Mouse (Mus musculus): ENCODE measurements around the gene Rad51d. TPM values are rescaled to one million over a fixed set of nuclear protein-coding genes. Genes with fewer than 3 reads are reported as not detected.

The Rad51d gene
- polyA plus RNA-seq, 1 experiment from 2014 or later: 14.4 TPM

DNA sequence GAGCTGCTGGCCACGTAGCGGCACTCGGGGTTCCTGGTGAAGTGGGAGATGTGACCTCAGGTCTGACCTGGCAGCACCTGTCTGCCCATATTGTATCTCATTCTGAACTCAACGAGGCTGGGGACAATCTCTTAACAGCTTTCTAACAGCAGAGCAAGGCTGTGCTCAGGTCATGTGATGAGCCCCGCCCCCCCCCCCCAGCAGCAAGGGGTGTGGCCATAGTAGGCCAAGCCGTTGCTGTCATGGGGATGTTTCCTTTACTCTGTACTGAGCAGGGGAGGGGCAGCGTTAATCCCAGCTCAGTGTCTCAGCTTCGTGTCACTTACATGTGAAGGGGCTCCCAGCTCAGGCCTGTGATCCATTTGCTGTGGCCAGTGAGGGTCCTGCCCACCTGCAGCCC is 14.5 kb upstream of the Rad51d start:
- Histone ChIP-seq H3K9me3 (ENCODE audit: control insufficient read depth, low read depth, low read length) (no peaks in the 10 kb centered on the region), H3K36me3 (ENCODE audit: control insufficient read depth, insufficient read depth, low read length) (peaks cover 52% of the 10 kb centered on the region), H3K27me3 (ENCODE audit: control insufficient read depth, insufficient read depth, low read length) (no peaks in the 10 kb centered on the region), H3K4me1 (ENCODE audit: control insufficient read depth, insufficient read depth, low read length) (peaks cover 7% of the 10 kb centered on the region; the same call in 1 of the 2 replicates), H3K4me3 (ENCODE audit: low read depth, low read length) (no peak overlapping the region), H3K9ac (replicated peaks; ENCODE audit: low read depth, low read length) (no peak overlapping the region), H3K27ac (ENCODE audit: low read length) (no peak overlapping the region), H3K4me2 (replicated peaks; ENCODE audit: low read depth, low read length) (no peak overlapping the region)
- whole genome bisulfite sequencing: 62% methylated on average over 8 of the region's 8 CpGs
- ATAC-seq (ENCODE audit: insufficient number of reproducible peaks, insufficient read depth, low FRiP score, low read depth): no peak

DNA sequence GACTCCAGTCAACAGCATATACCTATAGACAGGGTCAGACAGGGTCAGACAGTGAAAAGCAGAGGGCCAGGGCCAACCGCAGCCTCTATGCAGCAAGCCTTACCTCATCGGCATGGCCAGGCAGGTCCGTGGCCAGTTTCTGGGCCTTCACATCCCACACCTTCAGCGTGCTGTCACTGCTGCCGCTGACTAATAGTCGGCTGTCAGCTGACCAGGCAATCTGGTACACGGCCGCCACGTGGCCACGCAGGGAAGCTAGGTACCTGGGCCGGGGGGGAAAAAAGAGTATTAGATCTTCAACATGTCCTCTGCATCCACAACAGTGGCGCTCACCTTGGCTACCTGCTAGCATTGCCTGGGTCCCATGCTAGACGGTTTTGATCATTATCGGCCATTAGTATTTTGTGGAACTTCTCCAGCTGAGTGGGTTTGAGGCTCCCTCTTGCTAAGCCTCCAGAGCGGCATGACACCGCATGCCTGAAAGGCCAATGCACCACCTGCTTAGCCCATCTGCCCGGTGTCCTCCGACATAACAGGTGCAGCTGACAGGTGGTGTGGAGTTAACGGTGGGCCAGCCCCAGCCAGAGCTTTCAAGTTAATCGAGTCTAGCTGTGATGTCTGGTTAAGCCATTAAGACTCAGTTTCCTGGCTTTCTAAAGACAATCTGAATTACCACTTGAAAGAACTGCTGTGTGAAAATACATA is 11.3 kb upstream of the Rad51d start:
- Histone ChIP-seq H3K9me3 (ENCODE audit: control insufficient read depth, low read depth, low read length) (no peaks in the 10 kb centered on the region), H3K27me3 (ENCODE audit: control insufficient read depth, insufficient read depth, low read length) (no peaks in the 10 kb centered on the region), H3K9ac (replicated peaks; ENCODE audit: low read depth, low read length) (no peak overlapping the region), H3K4me3 (ENCODE audit: low read depth, low read length) (no peak overlapping the region), H3K36me3 (ENCODE audit: control insufficient read depth, insufficient read depth, low read length) (peaks cover 52% of the 10 kb centered on the region), H3K27ac (ENCODE audit: low read length) (no peak overlapping the region), H3K4me2 (replicated peaks; ENCODE audit: low read depth, low read length) (no peak overlapping the region), H3K4me1 (ENCODE audit: control insufficient read depth, insufficient read depth, low read length) (no peaks in the 10 kb centered on the region)
- no peak for ATAC-seq (ENCODE audit: insufficient number of reproducible peaks, insufficient read depth, low FRiP score, low read depth)
- 91% methylated on average over 20 of the region's 20 CpGs for WGBS

DNA sequence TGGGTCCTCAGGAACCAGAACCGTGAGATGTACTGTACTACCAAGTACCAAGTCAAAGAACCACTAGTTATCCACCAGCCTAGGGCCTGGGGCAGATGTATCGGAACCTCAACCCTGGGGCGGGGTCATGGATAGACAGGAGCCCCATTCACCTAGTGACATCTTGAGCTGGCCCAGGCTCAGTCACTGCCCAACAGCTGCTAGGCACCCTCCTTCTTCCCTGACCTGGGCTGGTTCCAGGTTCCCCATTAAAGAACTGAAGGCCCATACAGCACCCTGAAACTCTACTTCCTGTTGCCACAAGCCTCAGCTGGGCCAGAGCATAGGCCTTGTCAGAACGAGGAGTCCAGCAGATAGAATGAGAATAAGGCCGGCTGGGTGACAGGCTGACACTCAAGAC is 9.3 kb upstream of the Rad51d start:
- H3K27ac ChIP-seq (ENCODE audit: low read length): no peak overlapping the region
- WGBS: 90% methylated on average over 5 of the region's 5 CpGs
- H3K4me1 ChIP-seq (ENCODE audit: control insufficient read depth, insufficient read depth, low read length): no peaks in the 10 kb centered on the region
- H3K9me3 ChIP-seq (ENCODE audit: control insufficient read depth, low read depth, low read length): no peaks in the 10 kb centered on the region
- H3K4me2 ChIP-seq (replicated peaks; ENCODE audit: low read depth, low read length): no peak overlapping the region
- peaks cover 41% of the 10 kb centered on the region for H3K36me3 ChIP-seq (ENCODE audit: control insufficient read depth, insufficient read depth, low read length)
- H3K4me3 ChIP-seq (ENCODE audit: low read depth, low read length): no peak overlapping the region
- H3K9ac ChIP-seq (replicated peaks; ENCODE audit: low read depth, low read length): no peak overlapping the region
- no peak for ATAC-seq (ENCODE audit: insufficient number of reproducible peaks, insufficient read depth, low FRiP score, low read depth)
- H3K27me3 ChIP-seq (ENCODE audit: control insufficient read depth, insufficient read depth, low read length): no peaks in the 10 kb centered on the region

DNA sequence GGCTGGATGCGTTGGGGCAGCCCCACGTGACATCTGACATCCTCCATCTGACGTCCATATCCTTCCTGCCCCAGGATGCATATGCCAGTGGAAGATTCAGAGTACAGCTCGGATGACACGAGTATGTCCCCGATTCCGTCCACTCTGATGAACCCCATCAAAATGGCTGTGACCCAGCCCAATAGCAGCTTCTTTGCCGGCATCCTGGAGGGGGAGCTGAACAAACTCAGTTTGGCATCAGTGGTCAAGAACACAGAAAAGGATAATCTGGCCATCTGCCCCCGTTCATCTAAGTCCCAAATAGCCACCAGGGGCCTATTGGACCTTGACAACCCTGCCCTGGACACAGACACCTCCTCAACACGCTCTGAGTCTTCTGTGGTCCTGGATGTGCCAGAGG is 7.1 kb upstream of the Rad51d start:
- Histone ChIP-seq H3K36me3 (ENCODE audit: control insufficient read depth, insufficient read depth, low read length) (peaks cover 20% of the 10 kb centered on the region), H3K9ac (replicated peaks; ENCODE audit: low read depth, low read length) (no peak overlapping the region), H3K4me1 (ENCODE audit: control insufficient read depth, insufficient read depth, low read length) (no peaks in the 10 kb centered on the region), H3K27me3 (ENCODE audit: control insufficient read depth, insufficient read depth, low read length) (no peaks in the 10 kb centered on the region), H3K9me3 (ENCODE audit: control insufficient read depth, low read depth, low read length) (no peaks in the 10 kb centered on the region), H3K4me3 (ENCODE audit: low read depth, low read length) (no peak overlapping the region), H3K27ac (ENCODE audit: low read length) (no peak overlapping the region), H3K4me2 (replicated peaks; ENCODE audit: low read depth, low read length) (no peak overlapping the region)
- 91% methylated on average over 10 of the region's 10 CpGs for WGBS
- no peak for ATAC-seq (ENCODE audit: insufficient number of reproducible peaks, insufficient read depth, low FRiP score, low read depth)

DNA sequence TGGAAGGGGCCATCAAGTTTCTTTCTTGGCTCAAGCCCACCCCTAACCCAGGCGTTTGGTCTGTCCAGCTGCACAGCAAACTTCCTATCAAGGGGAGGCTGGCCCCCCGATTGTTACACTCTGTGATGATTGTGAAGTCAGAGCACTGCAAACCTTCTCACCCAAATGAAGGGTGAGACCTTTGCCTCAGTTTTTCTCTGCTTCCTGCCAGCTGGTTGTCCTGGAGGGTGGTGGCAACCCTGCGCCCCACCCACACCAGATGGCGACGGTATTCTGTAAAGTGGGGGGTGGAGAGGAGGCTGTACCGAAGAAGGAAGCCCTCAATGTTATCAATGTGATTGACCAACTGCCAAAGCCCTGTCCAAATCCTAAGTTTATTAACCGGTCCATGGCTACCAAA is 1.5 kb upstream of the Rad51d start, which contains the start of gene Fndc8:
Fndc8 (plus strand) TSS at position 189 of the 400 bp plus-strand sequence.
- no peak for ATAC-seq (ENCODE audit: insufficient number of reproducible peaks, insufficient read depth, low FRiP score, low read depth)
- Histone ChIP-seq H3K4me3 (ENCODE audit: low read depth, low read length) (no peak within 1 kb of the TSS), H3K36me3 (ENCODE audit: control insufficient read depth, insufficient read depth, low read length) (no peaks in the 10 kb centered on the region), H3K4me2 (replicated peaks; ENCODE audit: low read depth, low read length) (no peak within 1 kb of the TSS), H3K9me3 (ENCODE audit: control insufficient read depth, low read depth, low read length) (no peaks in the 10 kb centered on the region), H3K27me3 (ENCODE audit: control insufficient read depth, insufficient read depth, low read length) (no peaks in the 10 kb centered on the region), H3K9ac (replicated peaks; ENCODE audit: low read depth, low read length) (no peak within 1 kb of the TSS), H3K4me1 (ENCODE audit: control insufficient read depth, insufficient read depth, low read length) (peaks cover 12% of the 10 kb centered on the region; the same call in 1 of the 2 replicates), H3K27ac (ENCODE audit: low read length) (no peak within 1 kb of the TSS)
- WGBS: 57% methylated on average over 7 of the region's 7 CpGs

DNA sequence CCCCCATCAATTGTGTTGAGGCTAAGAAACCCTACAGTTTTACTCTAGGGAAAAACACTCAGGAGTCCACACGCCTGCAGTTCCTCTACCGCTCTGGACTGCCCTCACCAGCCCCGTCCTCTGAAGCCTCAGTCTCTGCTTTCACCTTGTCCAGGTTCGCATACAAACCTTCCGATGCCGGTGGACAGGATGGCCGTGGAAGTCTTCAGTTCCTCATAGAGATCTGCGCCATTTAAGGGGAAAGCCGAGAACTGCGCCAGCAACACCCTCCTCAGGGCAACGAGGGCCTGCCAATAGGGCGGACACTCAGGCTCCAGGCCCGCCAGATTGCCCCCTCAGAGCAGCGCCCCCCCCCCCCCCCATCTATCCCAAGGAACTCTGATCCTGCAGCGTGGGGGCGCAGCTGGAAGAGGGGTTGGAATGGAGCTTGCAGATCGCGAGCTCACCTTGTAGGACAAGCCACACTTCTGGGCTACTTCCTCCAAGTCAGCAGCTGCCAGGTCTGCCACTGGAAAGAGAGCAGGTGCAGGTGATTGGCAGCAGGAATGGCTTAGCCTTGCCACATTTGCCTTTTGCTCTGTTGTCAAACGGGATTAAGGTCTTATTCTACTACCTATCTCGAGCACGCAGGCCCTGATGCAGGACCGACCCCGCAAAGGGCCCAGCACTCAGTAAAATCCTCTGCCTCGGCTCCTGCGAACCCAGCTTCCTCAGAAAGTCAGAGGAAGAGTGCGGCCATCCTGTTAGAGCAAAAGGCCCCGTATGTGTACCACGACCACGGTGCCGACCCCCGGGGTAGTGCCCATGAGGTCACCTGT is 681 bp downstream of the Rad51d start:
- ATAC-seq (ENCODE audit: insufficient number of reproducible peaks, insufficient read depth, low FRiP score, low read depth): peak; percentile 19; the same call in 1 of the 2 replicates
- 6% methylated on average over 30 of the region's 31 CpGs for WGBS
- H3K27me3 ChIP-seq (ENCODE audit: control insufficient read depth, insufficient read depth, low read length): no peaks in the 10 kb centered on the region

DNA sequence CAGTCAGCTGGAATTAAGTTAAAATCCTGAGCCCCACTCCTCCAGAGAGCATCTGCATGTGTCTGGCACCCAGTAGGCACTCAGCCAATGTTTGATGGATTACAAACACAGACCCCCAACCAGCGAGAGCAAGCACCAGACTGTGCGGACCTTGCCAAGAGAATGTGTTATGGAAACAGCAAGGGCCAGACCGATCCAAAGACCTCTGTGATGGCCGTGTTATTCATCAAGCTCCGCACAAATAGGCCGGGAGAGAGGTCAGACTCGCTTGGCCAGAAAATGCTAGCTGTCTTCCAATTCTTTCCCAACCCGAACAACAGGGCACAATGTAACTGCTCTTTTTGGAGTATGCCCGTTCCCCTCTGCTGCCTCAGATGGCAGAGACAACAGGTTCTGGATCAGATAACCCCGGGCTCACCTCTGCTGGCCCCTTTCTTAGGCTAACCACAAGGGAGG is 1.9 kb downstream of the Rad51d start:
- peaks cover 12% of the 10 kb centered on the region; the same call in 1 of the 2 replicates for H3K4me1 ChIP-seq (ENCODE audit: control insufficient read depth, insufficient read depth, low read length)
- H3K4me3 ChIP-seq (ENCODE audit: low read depth, low read length): no peak overlapping the region
- no peak for ATAC-seq (ENCODE audit: insufficient number of reproducible peaks, insufficient read depth, low FRiP score, low read depth)
- H3K36me3 ChIP-seq (ENCODE audit: control insufficient read depth, insufficient read depth, low read length): no peaks in the 10 kb centered on the region
- H3K27me3 ChIP-seq (ENCODE audit: control insufficient read depth, insufficient read depth, low read length): no peaks in the 10 kb centered on the region
- 32% methylated on average over 10 of the region's 10 CpGs for WGBS
- no peak overlapping the region for H3K27ac ChIP-seq (ENCODE audit: low read length)
- no peaks in the 10 kb centered on the region for H3K9me3 ChIP-seq (ENCODE audit: control insufficient read depth, low read depth, low read length)
- H3K9ac ChIP-seq (replicated peaks; ENCODE audit: low read depth, low read length): no peak overlapping the region; the same call in 1 of the 2 replicates
- H3K4me2 ChIP-seq (replicated peaks; ENCODE audit: low read depth, low read length): peak overlapping the region; percentile 78

More for the DNA sequence above, 681 bp downstream of the Rad51d start:
- Histone ChIP-seq H3K9ac (replicated peaks; ENCODE audit: low read depth, low read length) (peak overlapping the region; percentile 69), H3K4me3 (ENCODE audit: low read depth, low read length) (peak overlapping the region; percentile 58), H3K4me1 (ENCODE audit: control insufficient read depth, insufficient read depth, low read length) (peaks cover 12% of the 10 kb centered on the region; the same call in 1 of the 2 replicates), H3K36me3 (ENCODE audit: control insufficient read depth, insufficient read depth, low read length) (no peaks in the 10 kb centered on the region), H3K27ac (ENCODE audit: low read length) (no peak overlapping the region; the same call in 1 of the 2 replicates), H3K9me3 (ENCODE audit: control insufficient read depth, low read depth, low read length) (no peaks in the 10 kb centered on the region), H3K4me2 (replicated peaks; ENCODE audit: low read depth, low read length) (peak overlapping the region; percentile 78)

DNA sequence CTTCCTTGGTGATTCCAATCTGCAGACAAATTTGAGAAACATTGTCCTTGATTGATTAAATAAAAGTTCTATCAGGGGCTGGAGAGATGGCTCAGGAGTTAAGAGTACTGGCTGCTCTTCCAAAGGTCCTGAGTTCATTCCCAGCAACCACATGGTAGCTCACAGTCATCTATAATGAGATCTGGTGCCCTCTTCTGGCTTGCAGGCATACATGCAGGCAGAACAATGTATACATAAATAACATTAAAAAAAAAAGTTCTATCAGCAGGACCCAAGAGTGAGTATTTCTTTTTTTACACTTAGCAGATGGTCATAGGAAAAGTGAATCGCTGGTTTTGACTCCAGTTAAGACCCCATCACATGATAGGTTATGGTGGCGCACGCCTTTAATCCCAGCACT is 3.9 kb downstream of the Rad51d start:
- no peaks in the 10 kb centered on the region for H3K27me3 ChIP-seq (ENCODE audit: control insufficient read depth, insufficient read depth, low read length)
- no peak overlapping the region for H3K4me2 ChIP-seq (replicated peaks; ENCODE audit: low read depth, low read length)
- H3K4me1 ChIP-seq (ENCODE audit: control insufficient read depth, insufficient read depth, low read length): peaks cover 12% of the 10 kb centered on the region; the same call in 1 of the 2 replicates
- WGBS: 81% methylated on average over 3 of the region's 3 CpGs
- 0 out of 2 replicates have a peak, but pooled peaks cover 5% of the 10 kb centered on the region for H3K36me3 ChIP-seq (ENCODE audit: control insufficient read depth, insufficient read depth, low read length)
- no peak overlapping the region for H3K9ac ChIP-seq (replicated peaks; ENCODE audit: low read depth, low read length)
- H3K4me3 ChIP-seq (ENCODE audit: low read depth, low read length): no peak overlapping the region
- H3K27ac ChIP-seq (ENCODE audit: low read length): no peak overlapping the region
- no peak for ATAC-seq (ENCODE audit: insufficient number of reproducible peaks, insufficient read depth, low FRiP score, low read depth)
- H3K9me3 ChIP-seq (ENCODE audit: control insufficient read depth, low read depth, low read length): no peaks in the 10 kb centered on the region

Measured in stomach, embryonic 14.5 days (tissue).